Mouse (Mus musculus): ENCODE data around the gene Isy1.

GRCm38 (mm10) chr6:87793821-87794510 is 44.6 kb downstream of the Isy1 start:
- no peak for TF ChIP-seq EP300 (IDR thresholded peaks at IDR 0.05)
- TF ChIP-seq CTCF (IDR thresholded peaks at IDR 0.05) = no peak
